Mouse (Mus musculus) retina, postnatal 1 day (tissue): Measurements from ENCODE around the gene B3galt1.

ENCODE experiments used
- DNase-seq: peaks from one replicate; pipeline ENCODE4 v3.0.0-alpha.2; 2012

Gene B3galt1

GRCm38 (mm10) chr2:68079426-68080360, 514.0 kb downstream of the B3galt1 start:
- DNase-seq, result peak; percentile 92

GRCm38 (mm10) chr2:68080872-68081280, 515.2 kb downstream of the B3galt1 start:
- DNase-seq, result peak; percentile 61

- no peak for DNase-seq
Measured at GRCm38 (mm10) chr2:68084483-68084882, 518.8 kb downstream of the B3galt1 start.

GRCm38 (mm10) chr2:68086101-68086500, 520.4 kb downstream of the B3galt1 start:
- no peak for DNase-seq

GRCm38 (mm10) chr2:68091559-68091958, 525.9 kb downstream of the B3galt1 start:
- DNase-seq, result no peak

- no peak for DNase-seq
Measured at GRCm38 (mm10) chr2:68104641-68105040, 539.0 kb downstream of the B3galt1 start.

- DNase-seq, result no peak
Measured at GRCm38 (mm10) chr2:68118076-68118475, 552.4 kb downstream of the B3galt1 start.

GRCm38 (mm10) chr2:68124751-68125150, 559.1 kb downstream of the B3galt1 start:
- DNase-seq, result peak; percentile 40

GRCm38 (mm10) chr2:68141094-68141493, 575.4 kb downstream of the B3galt1 start:
- no peak for DNase-seq

GRCm38 (mm10) chr2:68143292-68143691, 577.6 kb downstream of the B3galt1 start:
- DNase-seq, result no peak

GRCm38 (mm10) chr2:68159751-68160150, 594.1 kb downstream of the B3galt1 start:
- no peak for DNase-seq

GRCm38 (mm10) chr2:68160566-68160965, 594.9 kb downstream of the B3galt1 start:
- no peak for DNase-seq

GRCm38 (mm10) chr2:68162012-68162411, 596.3 kb downstream of the B3galt1 start:
- no peak for DNase-seq

- peak; percentile 80 for DNase-seq
Measured at GRCm38 (mm10) chr2:68171306-68171705, 605.6 kb downstream of the B3galt1 start.
